Mouse (Mus musculus): ENCODE data around the gene Lmx1b. TPM values are rescaled to one million over a fixed set of nuclear protein-coding genes. Genes with fewer than 3 reads are reported as not detected.

Lmx1b gene
- polyA plus RNA-seq, 1 experiment from 2014 or later = 11.0 TPM

GRCm38 (mm10) chr2:33515431-33515830 is 124.9 kb downstream of the Lmx1b start:
- H3K4me3 ChIP-seq = no peak overlapping the region
- no peak for DNase-seq (ENCODE audit: low spot score)
- peaks cover 18% of the 10 kb centered on the region for H3K4me1 ChIP-seq
- H3K9me3 ChIP-seq (replicated peaks) = no peaks in the 10 kb centered on the region
- no peaks in the 10 kb centered on the region for H3K36me3 ChIP-seq
- H3K27me3 ChIP-seq (ENCODE audit: low read depth, poor library complexity, severe bottlenecking) = 0 out of 2 replicates have a peak, but pooled peaks cover 4% of the 10 kb centered on the region
- no peak overlapping the region for H3K27ac ChIP-seq
- WGBS = 80% methylated on average over 8 of the region's 8 CpGs

Other genes with a start within 250 kb of the Lmx1b start
- 7.1 and 8.6 TPM in 2 replicates for gene Zbtb34, start 209.2 kb downstream of the Lmx1b start, polyA plus RNA-seq (2016; fragmentation: Nextera tagmentation; extraction: Ambion mirVana)
- gene Zbtb43, start 172.0 kb downstream of the Lmx1b start, polyA plus RNA-seq (2016; fragmentation: Nextera tagmentation; extraction: Ambion mirVana) = 19.3 and 19.9 TPM in 2 replicates
- 15.0 and 17.5 TPM in 2 replicates for gene Mvb12b, start 247.4 kb upstream of the Lmx1b start, polyA plus RNA-seq (2016; fragmentation: Nextera tagmentation; extraction: Ambion mirVana)

Data from limb, embryonic 10.5 days (tissue).